Mouse (Mus musculus): ENCODE data around the gene BB287469.
"Not testable (repeated sequence)": the region's sequence is repeated elsewhere in the genome, so short reads cannot be mapped to it uniquely, and the experiment has no call there.

The BB287469 gene

DNA sequence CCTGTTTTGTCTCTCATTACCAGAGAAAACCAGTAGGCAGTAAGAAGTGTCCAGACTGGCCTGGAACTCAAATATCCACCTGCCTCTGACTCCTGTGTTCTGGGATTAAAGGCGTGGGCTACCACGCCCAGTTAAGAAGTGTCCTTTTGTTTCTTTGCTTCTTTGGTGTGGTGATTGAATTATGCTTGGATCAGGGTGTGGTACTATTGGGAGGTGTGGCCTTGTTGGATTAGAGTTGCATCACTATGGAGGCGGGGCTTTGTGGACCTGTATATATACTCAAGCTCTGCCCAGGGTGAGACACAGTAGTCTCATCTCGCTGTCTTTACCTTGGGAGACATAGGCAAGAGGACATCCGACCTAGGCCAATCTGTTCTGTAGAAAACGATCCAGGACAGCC is at the start of gene BB287469:
TSS of gene BB287469 (plus strand) at position 301 of the 400 bp plus-strand sequence.
- DNase-seq (ENCODE audit: low read depth, low spot score) = not testable (repeated sequence)

GRCm38 (mm10) chr12:87775655-87776054 is 40.7 kb upstream of the BB287469 start, which contains the start of gene Gm21319:
Gene Gm21319 (minus strand): TSS chr12:87775755.
- not testable (repeated sequence) for DNase-seq (ENCODE audit: low read depth, low spot score)

DNA sequence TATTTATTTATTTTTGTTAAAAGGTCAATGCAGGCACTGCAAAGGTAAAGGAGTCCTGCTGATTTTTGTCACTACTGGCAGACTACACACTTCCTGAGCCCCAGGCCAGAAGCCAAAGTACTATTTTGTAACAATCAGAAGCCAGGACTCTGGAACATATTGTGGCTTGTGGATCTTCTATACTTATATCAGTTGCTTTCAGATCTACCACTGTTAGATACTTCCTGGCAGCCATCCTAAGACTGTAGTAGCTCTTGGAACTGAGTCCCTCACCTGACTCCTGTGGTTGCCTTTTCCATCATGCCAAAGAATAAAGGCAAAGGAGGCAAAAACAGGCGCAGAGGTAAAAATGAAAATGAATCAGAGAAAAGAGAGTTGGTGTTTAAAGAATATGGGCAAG is 21.2 kb upstream of the BB287469 start, which contains the start of gene Gm21936:
TSS of gene Gm21936 (plus strand) at position 301 of the 400 bp plus-strand sequence.
- DNase-seq (ENCODE audit: low read depth, low spot score) = not testable (repeated sequence)

GRCm38 (mm10) chr12:87797971-87798370 is 18.4 kb upstream of the BB287469 start:
- DNase-seq (ENCODE audit: low read depth, low spot score) = not testable (repeated sequence)

DNA sequence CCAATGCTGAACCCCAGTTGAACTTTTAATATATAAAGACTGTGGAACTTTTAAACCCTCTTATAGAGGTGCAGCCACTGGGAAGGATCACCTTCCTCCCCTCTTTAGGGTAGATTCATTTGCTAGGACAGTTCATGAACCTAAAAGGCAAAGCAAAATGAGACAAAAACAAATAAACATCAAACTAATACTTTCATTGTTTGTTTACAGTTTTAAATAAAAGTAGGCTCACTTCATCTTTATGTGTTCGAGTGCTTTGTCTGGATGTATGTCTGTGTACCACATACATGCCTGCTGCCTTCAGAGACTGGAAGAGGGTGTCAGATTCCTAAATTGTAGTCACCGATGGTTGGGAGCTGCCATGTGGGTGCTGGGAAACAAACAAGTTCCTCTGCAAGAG is 25.9 kb downstream of the BB287469 start, which contains the start of gene Gm2001:
TSS of gene Gm2001 (minus strand) at position 101 of the 400 bp plus-strand sequence.
- DNase-seq (ENCODE audit: low read depth, low spot score) = not testable (repeated sequence)

- not testable (repeated sequence) for DNase-seq (ENCODE audit: low read depth, low spot score)
Observed at GRCm38 (mm10) chr12:87850657-87851056, 34.3 kb downstream of the BB287469 start.

- not testable (repeated sequence) for DNase-seq (ENCODE audit: low read depth, low spot score)
Observed at GRCm38 (mm10) chr12:87856067-87856466, 39.7 kb downstream of the BB287469 start.

DNA sequence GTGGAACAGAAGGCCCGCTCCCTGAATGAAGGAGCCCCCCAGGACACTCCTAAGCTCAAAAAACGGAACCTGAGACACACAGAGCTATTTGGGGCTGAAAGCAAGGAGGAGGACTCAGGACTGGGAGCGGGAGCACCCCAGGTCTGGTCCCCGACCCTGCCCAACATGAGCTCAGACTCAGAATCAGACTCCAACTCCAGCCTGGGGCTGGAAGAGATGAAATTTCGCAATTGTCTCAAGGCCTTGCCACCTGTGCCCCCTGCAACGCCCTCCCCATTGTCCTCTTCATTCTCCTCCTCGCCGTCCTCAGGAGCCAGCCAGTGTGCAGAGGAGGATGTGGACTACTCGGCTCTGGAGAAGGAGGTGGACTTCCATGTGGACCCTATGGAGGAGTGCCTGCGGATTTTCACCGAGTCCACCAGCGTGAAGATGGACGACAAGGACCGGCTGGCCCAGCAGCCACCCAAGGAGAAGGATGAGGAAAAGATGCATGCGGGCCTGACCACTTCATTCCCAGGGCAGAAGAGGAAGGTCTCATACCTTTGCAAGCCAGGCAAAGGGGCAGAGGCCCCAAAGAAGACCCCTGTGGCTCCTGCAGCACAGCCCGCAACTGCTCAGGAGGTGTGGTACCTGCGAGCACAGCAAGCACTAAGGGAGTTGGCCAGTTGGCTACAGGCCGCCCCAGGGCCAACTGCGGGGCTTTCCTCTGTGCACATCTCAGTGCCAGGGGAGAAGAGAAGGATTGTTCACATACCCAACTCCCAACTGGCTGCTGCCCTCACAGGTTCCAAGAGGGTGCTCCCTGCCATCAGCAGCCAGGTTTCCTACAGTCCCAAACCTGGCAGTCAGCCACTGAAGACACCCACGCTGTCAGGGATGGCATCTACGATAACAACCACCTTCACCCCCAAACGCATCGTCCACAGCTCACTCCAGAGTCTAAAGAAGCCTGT is 45.6 kb downstream of the BB287469 start:
- peak; percentile 16 for DNase-seq (ENCODE audit: low read depth, low spot score)

GRCm38 (mm10) chr12:87863638-87864037 is 47.3 kb downstream of the BB287469 start:
- not testable (repeated sequence) for DNase-seq (ENCODE audit: low read depth, low spot score)

- DNase-seq (ENCODE audit: low read depth, low spot score) = not testable (repeated sequence)
Observed at GRCm38 (mm10) chr12:87864048-87864447, 47.7 kb downstream of the BB287469 start.

All from R1 (cell line).